Mouse (Mus musculus) heart, postnatal 0 days (tissue): ENCODE data around the gene Muc20. TPM values are rescaled to one million over a fixed set of nuclear protein-coding genes. Genes with fewer than 3 reads are reported as not detected.

Experiments used
- ATAC-seq: fragments of 200-750 bp; cut with Nextera tagmentation; 2 replicates; pipeline ENCODE4 v1.8.0; 2017; ENCODE audit warnings: low read depth, moderate number of reproducible peaks, moderate library complexity; ENCODE audit not compliant: insufficient read depth
- DNase-seq: peaks from one replicate; pipeline ENCODE4 v3.0.0-alpha.2; 2016; ENCODE audit warnings: low spot score
- H3K27ac ChIP-seq: fragments of 300-500 bp; sonication (generic); 2 replicates; pipeline ENCODE4 v1.5.1; 2014; ENCODE audit warnings: low read depth, mild to moderate bottlenecking
- H3K27me3 ChIP-seq: fragments of 300-500 bp; sonication (generic); 2 replicates; pipeline ENCODE4 v1.6.1; 2014; ENCODE audit warnings: low read length, mixed read lengths; ENCODE audit not compliant: control insufficient read depth, insufficient read depth
- H3K36me3 ChIP-seq: fragments of 300-500 bp; sonication (generic); replicated peaks from 2 replicates; pipeline ENCODE4 v1.6.1; 2014; ENCODE audit warnings: low read length, mixed read lengths; ENCODE audit not compliant: control insufficient read depth, insufficient read depth
- H3K4me1 ChIP-seq: fragments of 300-500 bp; sonication (generic); 2 replicates; pipeline ENCODE4 v1.6.1; 2014; ENCODE audit warnings: antibody characterized with exemption; ENCODE audit not compliant: control insufficient read depth, insufficient read depth
- H3K4me2 ChIP-seq: fragments of 300-500 bp; sonication (generic); 2 replicates; pipeline ENCODE4 v1.6.1; 2014; ENCODE audit warnings: low read depth, mild to moderate bottlenecking, low read length, moderate library complexity
- H3K4me3 ChIP-seq: fragments of 300-500 bp; sonication (generic); 2 replicates; pipeline ENCODE4 v1.5.1; 2014; ENCODE audit warnings: low read depth, low read length
- H3K9ac ChIP-seq: fragments of 300-500 bp; sonication (generic); replicated peaks from 2 replicates; pipeline ENCODE4 v1.6.1; 2014; ENCODE audit warnings: low read depth, low read length, mixed read lengths
- H3K9me3 ChIP-seq: fragments of 300-500 bp; sonication (generic); replicated peaks from 2 replicates; pipeline ENCODE4 v1.6.1; 2016; ENCODE audit warnings: low read length; ENCODE audit not compliant: control insufficient read depth
- CTCF ChIP-seq: IDR thresholded peaks from 2 replicates; pipeline ENCODE4 v1.5.1; 2016; ENCODE audit warnings: antibody characterized with exemption, control low read depth, low read depth
- EP300 ChIP-seq: IDR thresholded peaks from 2 replicates; pipeline ENCODE4 v1.6.1; 2016; ENCODE audit warnings: antibody characterized with exemption, low read depth
- whole genome bisulfite sequencing: fragments of 180-500 bp; shearing (Covaris S2); extraction: QIAGEN DNeasy Blood & Tissue Kit; methylation state at CpG from one replicate; pipeline ENCODE4 v1.1.7; 2014; 5-methylcytosine and 5-hydroxymethylcytosine counted together
- polyA plus RNA-seq: library from polyadenylated mRNA; unstranded; fragments of >200 nt; fragmentation: Nextera tagmentation; extraction: Ambion mirVana; gene quantifications from 2 replicates; pipeline ENCODE4 v1.2.1, GENCODE M21; 2015
- total RNA-seq: library from RNA; depleted of rRNA; stranded (reverse); fragments of >200 nt; gene quantifications from 2 replicates; pipeline ENCODE4 v1.2.3, GENCODE M21; 2014; ENCODE audit warnings: low replicate concordance; rRNA removed

Gene Muc20
- total and polyA plus RNA-seq, 2 experiments from 2014 or later, result not detected

DNA sequence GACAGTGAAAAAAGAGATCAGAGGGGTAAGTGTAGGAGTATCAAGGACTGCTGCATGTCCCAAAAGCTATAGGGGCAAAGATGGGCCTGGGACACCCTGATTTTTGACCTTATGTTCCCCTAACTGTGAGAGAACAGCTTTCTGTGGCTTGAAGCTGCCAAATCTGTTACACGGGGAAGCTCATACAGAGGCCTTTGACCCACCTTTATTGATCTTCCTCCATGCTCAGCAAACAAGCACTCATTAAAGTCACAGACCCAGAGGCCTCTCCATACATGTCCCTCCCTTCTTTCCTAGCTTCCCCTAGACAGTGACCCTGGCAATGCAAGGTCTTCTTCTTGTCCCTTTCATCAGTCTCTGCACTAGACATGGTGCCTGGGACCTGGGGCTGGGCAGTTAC lies 68.5 kb downstream of the Muc20 start:
- Histone ChIP-seq H3K27ac (no peak overlapping the region), H3K36me3 (no peaks in the 10 kb centered on the region), H3K27me3 (no peaks in the 10 kb centered on the region), H3K4me3 (no peak overlapping the region), H3K9ac (no peak overlapping the region), H3K4me2 (no peak overlapping the region), H3K9me3 (peaks cover 5% of the 10 kb centered on the region; the same call in 1 of the 2 replicates), H3K4me1 (no peaks in the 10 kb centered on the region)
- no peak for ATAC-seq
- WGBS, result 70% methylated on average over 1 of the region's 1 CpGs
- no peak for TF ChIP-seq EP300
- TF ChIP-seq CTCF, result no peak
- DNase-seq, result no peak

DNA sequence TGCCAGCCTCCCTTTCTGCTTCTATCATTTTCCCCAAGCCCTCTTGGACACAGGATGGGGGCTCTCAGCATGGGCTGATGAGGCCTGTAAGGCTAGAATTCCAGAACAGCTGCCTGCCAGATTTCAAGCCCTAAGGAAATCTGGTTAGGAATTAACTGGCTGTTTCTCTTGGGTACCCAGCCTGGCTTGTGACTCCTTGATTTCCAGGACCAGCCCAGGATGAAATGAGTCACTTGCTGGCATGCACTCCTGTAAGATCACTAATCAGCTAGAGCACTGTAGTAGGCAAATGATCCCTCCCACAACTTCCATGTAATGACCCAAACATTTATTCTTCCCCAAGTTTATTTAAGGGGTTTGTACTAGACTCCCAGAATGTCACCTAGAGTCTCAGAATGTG lies 69.0 kb downstream of the Muc20 start:
- Histone ChIP-seq H3K27ac (no peak overlapping the region), H3K4me2 (no peak overlapping the region), H3K9me3 (no peaks in the 10 kb centered on the region), H3K9ac (no peak overlapping the region), H3K4me3 (no peak overlapping the region), H3K4me1 (no peaks in the 10 kb centered on the region), H3K36me3 (no peaks in the 10 kb centered on the region), H3K27me3 (no peaks in the 10 kb centered on the region)
- ATAC-seq (no peak), DNase-seq (no peak)
- TF ChIP-seq EP300, result no peak
- TF ChIP-seq CTCF, result no peak

Other genes starting within 250 kb of the Muc20 start
- 35.3 and 71.7 TPM in 2 replicates for gene Tfrc, start 188.5 kb downstream of the Muc20 start, total RNA-seq
- 46.5 and 57.1 TPM in 2 replicates for gene Tfrc, start 188.5 kb downstream of the Muc20 start, polyA plus RNA-seq
- 9.4 and 14.2 TPM in 2 replicates for gene Tnk2, start 153.6 kb downstream of the Muc20 start, total RNA-seq
- 6.0 and 7.0 TPM in 2 replicates for gene Tnk2, start 153.6 kb downstream of the Muc20 start, polyA plus RNA-seq
- 0.23 and 0.27 TPM in 2 replicates for gene Muc4, start 61.5 kb downstream of the Muc20 start, total RNA-seq
- gene Muc4, start 61.5 kb downstream of the Muc20 start, polyA plus RNA-seq, result 0.16 TPM in 1 of 2 replicates, not detected in the other
- not detected in 2 replicates for gene Smbd1, start 13.0 kb upstream of the Muc20 start, total RNA-seq
- gene Smbd1, start 13.0 kb upstream of the Muc20 start, polyA plus RNA-seq, result not detected in 2 replicates
- 60.7 and 75.8 TPM in 2 replicates for gene Fyttd1, start 80.1 kb upstream of the Muc20 start, total RNA-seq
- gene Fyttd1, start 80.1 kb upstream of the Muc20 start, polyA plus RNA-seq, result 118 and 120 TPM in 2 replicates
- 53.5 and 66.7 TPM in 2 replicates for gene Rubcn, start 80.3 kb upstream of the Muc20 start, total RNA-seq
- gene Rubcn, start 80.3 kb upstream of the Muc20 start, polyA plus RNA-seq, result 12.5 and 14.7 TPM in 2 replicates
- 22.8 and 48.9 TPM in 2 replicates for gene Lrch3, start 116.7 kb upstream of the Muc20 start, total RNA-seq
- gene Lrch3, start 116.7 kb upstream of the Muc20 start, polyA plus RNA-seq, result 11.2 and 14.0 TPM in 2 replicates